Mouse (Mus musculus) forelimb bud, embryonic 11.5 days (tissue): Measurements from ENCODE around the gene Flrt3.

Experiments
- DNase-seq: peaks from one replicate; pipeline ENCODE4 v3.0.0-alpha.2; 2012; ENCODE audit warnings: low read depth, low spot score

Gene Flrt3

DNA sequence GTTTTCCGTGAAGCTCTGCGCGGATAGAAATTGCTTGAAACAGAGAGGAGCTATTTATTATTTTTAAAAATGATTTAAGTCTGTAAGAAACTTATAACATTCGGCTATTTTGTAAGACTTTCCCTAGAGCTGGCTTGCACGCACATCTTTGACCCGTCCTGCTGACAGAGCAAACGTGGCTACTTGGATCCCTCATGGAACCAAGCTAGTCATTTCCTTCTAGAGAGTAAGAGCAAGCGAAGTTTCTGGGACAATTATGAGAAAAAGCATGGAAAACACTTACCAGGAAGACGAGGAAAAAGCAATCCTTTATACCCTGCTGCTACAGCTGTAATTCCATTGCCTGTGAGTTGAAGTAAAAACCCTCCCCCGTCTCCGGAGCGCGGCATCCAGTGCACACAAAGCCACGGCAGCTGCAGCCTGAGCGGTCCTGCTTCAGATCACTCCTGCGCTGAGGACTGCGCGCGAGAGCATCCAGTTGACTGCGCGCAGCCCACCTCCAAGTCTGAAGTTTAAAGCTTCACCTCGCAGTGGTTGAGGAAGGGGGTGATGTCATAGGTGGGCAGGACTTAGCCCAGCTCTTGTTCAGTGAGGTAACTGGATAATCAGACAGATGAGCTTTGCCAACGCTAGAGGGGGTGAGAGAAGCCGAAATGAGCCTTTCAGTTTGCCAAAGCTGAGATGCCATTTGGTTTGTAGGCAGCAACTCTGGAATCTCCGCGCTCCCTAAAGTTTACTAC is at the start of gene Flrt3:
Flrt3 (minus strand) TSS at position 507 of the 740 bp plus-strand sequence.
- DNase-seq: peak; percentile 98

DNA sequence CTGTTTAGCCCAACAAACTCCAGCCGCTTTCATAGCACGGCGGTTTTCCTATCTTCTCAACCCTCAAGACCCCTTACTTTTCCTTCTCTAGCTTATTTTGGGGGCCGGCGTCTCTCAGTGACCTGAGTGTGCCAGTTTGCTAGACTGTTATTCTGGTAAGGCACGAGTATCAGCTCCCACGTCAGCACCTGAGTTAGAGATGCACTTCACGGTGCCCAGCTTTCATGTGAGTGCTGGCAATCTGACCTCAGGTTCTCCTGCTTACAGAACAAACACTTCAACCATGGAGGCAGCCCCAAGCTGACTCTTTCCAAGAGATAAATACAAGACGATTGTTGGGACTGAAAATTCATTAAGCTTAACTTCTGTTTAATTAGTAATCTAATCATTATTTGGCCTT is 46.1 kb upstream of the Flrt3 start:
- DNase-seq: no peak

DNA sequence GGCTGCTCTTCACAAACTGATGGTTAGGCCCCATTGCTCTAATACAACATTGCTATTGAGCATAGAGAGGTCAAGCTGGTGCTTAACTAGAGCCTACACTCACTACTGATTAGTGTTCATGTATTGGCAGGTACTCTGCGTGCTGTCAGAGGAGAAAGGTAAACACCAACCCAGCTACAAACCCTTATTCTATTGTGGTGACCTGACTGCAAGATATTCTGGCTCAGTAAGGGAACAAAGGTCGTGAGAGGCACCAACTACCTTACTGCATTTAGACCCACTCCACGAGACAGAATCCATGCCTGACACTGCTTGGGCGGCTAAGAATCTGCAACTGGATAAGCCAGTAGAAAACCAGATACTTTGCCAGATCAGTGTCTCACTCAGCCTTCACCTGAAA is 44.6 kb upstream of the Flrt3 start:
- DNase-seq: no peak

DNA sequence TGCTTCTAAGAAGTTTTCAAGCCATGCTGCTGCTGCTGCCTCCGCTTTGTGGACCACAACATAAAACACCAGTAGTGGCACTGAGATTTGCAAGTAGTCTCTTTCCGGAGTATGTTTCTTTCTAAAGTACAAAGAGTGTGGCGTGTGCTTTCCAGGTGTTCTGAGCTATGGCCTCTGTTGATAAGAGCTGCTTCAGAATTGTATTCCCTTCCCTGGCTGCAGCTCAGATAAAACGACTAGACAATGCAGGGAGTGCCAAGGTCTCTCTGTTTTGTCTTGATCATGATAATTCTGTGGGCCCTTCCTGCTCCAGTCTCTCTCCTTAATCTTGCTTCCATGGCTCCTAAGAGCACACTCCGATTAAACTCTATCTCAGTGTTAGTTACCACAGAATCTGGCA is 36.3 kb upstream of the Flrt3 start:
- no peak for DNase-seq

DNA sequence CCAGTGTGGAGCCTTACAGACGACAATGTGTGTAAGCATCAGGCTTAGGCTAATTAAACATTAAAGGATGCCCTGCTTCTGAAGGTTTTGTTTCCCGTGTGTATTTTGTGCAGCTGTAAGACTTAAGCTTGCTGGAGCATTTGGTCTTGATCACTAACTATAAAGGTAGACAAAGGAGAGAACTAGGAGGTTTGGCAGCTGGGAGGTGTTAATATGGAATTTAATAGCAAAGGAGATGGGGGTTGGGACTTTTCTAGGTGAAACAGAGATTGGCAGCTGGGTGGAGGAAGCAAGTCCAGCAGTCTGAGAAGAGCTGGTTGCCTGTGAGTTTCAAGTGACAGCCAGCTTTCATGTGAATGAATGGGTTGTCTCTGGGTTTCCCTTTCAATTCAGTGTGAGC is 34.0 kb upstream of the Flrt3 start:
- DNase-seq: peak; percentile 69

DNA sequence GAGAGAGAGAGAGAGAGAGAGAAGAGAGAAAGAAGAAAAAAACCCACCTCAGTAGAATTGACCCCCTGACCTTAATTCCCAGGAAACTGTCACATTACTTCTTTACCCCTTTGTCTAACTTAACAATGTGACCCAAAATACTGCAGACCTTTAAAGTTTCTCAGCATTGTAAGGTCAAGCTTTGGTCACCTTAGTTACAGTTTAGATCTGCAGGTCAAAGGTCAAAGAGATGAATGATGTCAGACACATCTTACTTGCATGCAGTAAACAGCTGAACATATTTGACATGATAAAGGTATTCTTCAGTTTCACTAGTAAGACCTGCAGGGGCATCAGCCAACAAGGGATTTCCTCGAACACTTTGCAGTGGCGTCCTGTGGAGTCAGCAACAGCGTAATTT is 32.9 kb upstream of the Flrt3 start:
- DNase-seq: no peak

DNA sequence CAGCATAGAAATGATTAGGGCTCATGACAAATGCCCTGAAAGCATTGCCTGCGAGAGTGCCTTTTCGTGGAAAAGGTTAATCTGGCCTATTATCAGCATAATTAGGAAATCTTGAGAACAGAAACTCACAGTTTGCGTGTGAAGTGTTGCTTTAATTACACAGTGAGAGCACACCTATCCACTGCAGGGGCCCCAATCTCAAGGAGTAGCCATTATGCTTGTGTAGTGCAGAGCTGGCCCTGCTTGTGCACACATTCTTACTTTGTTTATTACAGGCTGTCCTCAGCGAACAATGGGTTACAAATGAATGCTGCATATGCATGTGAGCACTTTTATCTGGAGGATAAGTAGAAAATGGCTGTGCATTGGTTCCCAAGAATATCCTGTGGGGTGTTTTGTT is 32.1 kb upstream of the Flrt3 start:
- no peak for DNase-seq

DNA sequence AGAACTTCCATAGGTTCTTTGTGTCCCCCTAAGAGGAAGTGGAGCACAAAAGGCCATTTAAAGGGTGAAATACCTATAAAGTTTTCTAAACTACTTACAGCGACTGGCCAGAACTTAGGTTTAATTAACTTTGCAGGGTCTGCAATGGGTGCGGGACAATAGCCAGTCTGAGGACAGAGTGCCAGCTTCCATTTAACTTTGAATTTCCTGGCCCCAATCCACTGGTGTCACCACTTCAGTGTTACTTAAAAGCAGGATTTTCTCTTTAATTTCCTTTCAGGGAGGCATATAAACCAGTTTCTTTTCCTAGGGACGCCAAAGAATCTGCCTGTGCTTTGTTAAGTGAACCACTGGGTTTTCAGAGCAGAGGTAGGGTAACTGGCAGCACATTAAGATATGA is 27.3 kb upstream of the Flrt3 start:
- peak; percentile 57 for DNase-seq

DNA sequence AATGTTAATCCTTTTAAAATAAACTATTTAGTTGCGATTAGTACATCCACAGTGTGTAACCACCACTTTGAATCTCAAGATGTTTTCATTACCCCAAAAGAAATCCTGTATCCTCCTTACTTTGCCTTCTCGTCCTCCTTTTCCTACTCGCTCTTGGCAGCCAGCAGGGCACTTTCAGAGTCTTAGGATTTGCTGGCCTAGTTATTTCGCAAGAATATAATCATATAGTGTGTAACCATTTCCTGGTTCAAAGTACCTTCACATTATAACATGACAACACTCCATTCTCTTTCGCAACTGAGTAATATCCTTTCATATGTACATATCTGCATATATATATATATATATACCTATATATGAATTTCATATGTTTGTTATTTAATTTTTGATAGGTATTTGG is 22.6 kb upstream of the Flrt3 start:
- DNase-seq: no peak

DNA sequence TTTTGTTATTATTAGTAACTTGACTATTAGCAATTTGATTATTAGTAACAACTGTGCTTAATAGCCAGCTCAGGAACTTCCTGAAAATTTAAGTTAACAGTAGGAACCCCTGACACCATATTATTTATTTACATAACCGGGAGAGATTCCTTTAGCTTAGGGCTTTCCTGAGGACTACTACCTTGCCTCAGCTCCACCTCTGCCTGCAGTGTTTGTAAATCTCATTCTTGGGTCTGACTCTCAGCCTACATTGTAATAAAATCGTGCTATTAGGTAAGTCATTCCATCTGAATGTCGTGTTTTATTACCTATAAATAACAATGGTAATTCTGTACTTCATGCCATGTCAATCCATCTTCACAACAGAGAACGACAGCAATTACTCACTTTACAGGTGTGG is 21.2 kb upstream of the Flrt3 start:
- no peak for DNase-seq

DNA sequence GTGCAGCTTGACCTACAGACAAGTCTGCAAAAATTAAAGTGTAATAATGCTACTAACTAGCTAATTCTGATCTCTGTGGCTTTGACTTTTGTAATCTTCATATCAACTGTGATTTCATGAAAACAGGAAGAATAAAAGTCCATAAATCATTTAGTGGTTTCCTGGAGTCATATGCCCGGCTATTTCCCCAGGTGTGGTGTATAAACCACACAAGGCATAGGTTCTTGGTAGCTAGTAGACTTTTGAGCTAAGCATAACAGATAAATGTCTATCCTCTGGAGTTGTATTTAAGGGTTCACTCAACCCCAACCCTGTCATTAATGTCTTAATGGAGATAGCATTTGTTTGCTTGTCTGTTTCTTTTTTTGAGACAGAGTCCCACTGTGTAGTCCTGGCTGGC is 20.1 kb upstream of the Flrt3 start:
- DNase-seq: no peak

DNA sequence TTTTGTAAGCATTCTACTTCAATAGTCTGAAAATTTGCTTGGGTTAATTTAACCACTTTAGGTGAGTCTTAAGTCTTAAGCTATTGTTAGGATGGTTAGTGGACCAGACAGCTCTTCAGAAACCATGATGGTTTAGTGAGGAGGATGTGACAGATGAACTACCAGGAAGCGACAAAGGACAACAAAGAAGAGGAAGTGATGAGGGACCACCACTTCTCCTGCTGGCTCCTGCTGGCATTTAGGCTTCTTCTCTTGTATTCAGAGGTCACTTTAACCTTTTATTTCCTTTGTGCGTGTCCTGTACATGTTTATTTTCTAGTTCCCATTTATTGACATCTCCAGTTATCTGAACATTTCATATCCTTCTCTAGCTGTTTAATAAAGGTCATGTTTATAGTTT is 19.6 kb upstream of the Flrt3 start:
- no peak for DNase-seq

DNA sequence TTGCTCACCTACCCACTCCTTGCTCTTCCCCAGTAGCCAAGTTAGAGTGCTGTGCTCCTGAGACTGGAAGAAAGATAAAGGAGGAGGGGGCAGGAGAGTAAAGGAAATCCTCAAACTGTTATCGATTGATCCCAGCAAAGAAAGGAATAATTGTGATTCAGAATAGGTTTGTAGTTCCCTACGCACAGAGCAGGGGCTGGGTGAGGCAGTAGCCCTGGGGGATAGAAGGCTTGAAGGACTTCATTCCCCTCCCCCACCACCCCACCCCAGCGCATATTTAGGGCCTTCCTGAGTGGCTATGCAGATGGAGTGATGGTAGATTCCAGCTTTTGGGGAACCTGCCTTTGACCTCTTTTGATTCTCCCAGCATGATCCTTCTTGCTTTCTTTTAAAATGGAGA is 5.5 kb upstream of the Flrt3 start:
- DNase-seq: no peak

DNA sequence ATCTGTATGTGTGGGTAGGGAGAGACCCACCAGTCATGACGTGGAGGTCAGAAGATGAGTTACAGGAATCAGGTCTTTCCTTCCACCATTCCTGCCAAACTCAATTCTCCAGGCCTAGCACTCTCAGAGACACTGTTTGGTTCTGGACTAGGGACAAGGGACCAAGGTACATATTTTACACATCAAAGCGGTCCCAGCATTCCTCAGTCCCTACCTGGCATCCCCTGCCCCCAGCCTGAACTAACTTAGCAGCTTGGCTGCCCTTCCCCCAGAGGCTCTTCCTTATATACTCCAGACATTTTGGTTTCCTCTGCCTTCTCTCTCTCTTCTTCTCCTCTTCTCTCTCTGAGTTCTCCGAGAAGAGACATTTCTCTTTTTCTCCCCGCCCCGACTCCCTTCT is 2.2 kb upstream of the Flrt3 start:
- no peak for DNase-seq

DNA sequence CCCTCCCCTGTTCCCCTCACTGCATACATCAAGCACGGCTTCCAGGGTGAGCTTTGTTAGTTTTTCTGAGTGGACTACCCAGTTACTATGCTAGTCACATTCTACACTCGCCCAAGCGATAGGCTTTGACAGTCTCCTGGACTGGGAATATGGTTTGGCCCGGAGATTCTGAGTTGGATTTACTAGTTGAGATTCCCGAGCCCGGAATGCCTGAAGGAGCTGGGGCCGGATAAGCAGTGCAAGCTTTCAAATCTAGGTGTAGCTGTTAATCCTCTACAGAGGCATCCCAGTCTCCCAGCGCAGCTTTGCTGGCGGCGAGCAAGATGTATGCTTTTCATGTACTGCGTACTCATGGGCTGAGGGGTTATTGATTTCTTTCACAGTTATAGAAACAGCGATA is 812 bp downstream of the Flrt3 start:
- DNase-seq: peak; percentile 53

DNA sequence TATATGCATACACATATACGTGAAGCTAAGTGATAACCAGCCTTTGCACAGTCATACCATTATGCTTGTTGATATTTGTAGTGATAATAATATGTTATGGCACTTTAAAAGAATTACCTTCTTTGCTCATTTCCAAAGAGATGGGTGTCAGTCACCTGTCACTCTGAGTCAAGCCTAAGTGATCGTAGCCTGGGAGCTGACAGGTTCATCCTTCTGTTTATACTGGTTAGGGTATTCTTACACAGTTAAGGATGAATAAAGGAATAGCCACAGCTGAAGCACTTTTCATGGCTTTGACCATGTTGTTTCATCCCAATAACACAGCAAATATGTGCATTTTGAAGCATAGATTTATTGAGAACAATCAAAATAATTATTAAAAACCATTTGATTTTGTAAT is 1.5 kb downstream of the Flrt3 start:
- no peak for DNase-seq

DNA sequence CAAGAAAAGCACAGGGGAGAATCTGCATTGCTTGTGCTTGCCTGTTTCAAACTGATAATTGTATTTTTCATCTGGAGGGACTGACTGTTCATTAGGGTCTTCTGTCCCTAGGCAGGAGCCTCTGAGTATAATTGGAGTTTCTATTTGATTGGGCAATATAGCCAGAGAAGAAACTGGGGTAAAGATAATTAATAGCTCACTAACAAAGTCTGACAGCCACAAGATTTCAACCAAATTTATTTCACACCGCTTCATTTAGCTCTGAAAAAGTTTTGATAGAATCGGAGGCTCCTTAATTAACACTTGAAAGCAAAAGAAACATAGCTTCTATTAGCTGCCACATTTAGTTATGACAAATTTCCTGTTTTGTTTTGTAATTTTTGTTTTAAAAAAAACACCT is 2.2 kb downstream of the Flrt3 start:
- DNase-seq: no peak

DNA sequence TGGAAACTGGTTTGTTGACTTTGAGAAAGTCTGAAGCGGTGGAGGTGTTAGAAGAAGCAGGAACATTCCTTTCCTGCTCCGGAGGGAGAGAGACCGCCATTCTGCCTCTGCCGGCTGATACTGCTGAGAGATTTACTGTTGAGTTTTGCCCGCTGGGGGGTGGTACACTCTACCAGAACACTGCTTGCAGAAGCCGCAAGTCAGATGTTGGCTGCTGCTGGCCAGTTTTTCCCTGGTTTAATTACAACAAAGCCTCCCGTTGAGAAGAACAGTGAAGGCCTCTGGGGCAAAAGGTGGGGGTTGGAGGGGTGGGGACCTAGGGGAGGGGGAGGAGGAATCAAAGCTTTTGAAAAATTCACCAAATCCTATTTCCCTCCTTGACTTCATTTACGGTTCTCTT is 3.0 kb downstream of the Flrt3 start:
- peak; percentile 91 for DNase-seq

DNA sequence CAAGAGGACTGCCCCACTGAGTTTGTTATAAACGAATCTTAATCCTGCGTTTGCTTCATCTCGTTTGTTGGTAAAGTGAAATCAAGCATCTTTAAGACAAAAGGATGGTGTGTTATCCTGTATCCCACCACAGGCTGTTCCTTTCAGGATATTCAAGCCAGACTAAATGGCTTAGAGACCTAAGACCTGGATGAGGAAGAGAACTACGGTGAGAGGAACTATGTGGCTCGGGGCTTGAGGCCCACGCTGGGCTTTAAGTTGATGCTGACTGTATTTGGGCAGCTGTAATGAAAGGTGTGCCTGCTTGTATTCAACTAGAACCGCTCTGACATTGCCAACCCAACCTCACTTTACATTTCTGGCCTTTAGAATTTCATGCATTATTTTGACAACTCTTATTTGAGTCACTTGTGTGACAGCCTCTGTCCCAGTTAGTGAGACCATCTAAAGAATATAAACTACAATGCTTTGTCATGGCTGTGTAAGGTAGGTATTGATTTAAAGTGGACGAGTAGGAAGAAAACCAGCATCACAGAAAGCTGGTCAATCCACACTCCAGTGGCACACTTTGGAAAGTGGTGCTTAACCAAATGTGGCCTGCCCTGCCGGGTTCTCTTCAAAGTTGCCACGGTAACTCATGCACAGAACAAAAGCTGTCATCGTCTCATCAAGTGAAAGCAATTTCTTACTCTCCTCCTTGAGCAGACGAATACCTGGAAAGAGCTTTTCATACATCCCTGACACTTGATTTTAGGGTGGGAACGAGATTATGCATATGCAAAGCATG is 3.8 kb downstream of the Flrt3 start:
- DNase-seq: no peak

DNA sequence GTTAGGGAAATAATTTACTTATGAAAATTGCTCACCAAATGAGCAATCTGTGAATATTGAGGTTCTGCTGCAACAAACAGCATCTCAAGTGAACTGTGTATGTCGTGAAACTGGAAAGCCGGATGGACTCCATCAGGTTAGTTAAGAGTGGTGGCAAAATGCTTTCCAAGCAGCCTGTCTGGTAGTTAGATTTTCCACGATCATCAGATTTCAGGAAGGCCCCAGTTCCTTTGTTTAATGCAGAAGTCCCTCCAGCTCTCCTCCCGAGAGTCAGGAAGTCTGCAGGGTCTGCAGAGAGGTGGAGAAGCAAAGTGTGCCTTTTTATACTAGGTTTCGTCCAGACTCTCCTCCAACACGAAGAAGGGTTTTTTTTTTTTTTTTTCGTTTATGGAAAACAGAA is 4.4 kb downstream of the Flrt3 start:
- peak; percentile 49 for DNase-seq

DNA sequence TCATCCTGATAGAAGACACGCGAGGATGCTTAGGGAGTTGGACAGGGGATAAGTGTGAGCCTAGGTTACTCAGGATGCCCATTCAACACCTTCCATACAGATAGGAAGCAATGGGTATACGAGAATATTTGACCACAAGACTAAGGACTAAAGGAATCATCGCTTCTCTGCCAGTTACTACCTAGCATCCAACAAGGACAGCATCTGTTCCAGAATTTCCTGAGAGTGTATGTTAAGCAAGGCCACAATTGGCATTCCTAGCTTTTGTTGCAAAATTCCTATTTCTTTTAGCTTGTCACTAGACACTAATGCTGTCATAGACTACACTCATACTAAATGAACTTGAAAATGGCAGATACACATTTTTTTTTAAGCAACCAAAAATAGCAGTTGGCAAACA is 6.9 kb downstream of the Flrt3 start:
- no peak for DNase-seq

DNA sequence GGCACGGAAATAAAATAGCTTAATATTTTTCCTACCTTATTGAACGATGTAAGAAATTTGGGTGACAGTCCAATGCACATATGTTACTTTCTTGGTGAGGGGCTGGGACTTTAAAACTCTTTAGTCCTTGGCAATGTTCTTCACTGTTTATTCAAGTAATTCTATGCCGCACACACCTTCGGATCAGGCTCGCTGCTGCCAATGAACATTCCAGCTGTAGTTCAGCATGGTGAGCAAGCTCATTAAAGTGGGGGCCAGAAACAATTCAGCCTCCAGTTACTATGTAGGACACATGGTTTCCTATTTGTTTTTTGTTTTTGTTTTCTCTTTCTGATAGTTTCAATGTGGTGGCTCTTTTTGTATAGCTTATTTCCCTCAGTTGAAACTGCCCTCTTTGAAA is 8.6 kb downstream of the Flrt3 start:
- no peak for DNase-seq

DNA sequence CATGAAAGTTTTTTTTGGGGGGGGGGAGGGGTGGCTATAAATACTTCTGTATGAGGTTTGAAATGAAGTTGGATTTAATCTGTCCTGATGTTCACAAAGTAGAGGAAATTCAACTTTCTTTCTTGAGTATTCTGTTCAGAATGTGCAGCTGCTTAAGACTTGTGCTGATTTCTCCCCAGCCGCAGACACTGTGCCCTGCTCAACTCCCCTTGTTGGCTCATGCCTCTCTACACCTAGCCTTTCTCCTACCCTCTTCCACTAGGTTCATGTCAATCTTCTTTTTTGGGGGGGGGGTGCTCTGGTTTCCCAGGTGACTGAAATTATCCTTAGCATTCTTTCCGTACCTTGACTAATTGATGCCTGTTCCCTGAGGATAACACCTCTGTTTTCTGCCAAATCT is 17.3 kb downstream of the Flrt3 start:
- DNase-seq: no peak
